Mouse (Mus musculus): ENCODE measurements at regions not wholly inside any gene's neighbourhood (a gene's known extent, or its start where the extent isn't known, plus 50 kb on each side); places are given as distances from the start of the nearest gene placed in this dataset.

GRCm38 (mm10) chr2:166258771-166259180 is 103.3 kb upstream of the Sulf2 start:
- ATAC-seq (replicated peaks in 1 of 2; ENCODE audit: insufficient read depth in 1 of 2, low FRiP score in 2 of 2, low TSS enrichment in 1 of 2, low read depth in 1 of 2, poor library complexity in 2 of 2, severe bottlenecking in 2 of 2), result no peak

GRCm38 (mm10) chr2:166257666-166258065 is 102.2 kb upstream of the Sulf2 start:
- no peak for ATAC-seq (replicated peaks in 1 of 2; ENCODE audit: insufficient read depth in 1 of 2, low FRiP score in 2 of 2, low TSS enrichment in 1 of 2, low read depth in 1 of 2, poor library complexity in 2 of 2, severe bottlenecking in 2 of 2)

- ATAC-seq (replicated peaks in 1 of 2; ENCODE audit: insufficient read depth in 1 of 2, low FRiP score in 2 of 2, low TSS enrichment in 1 of 2, low read depth in 1 of 2, poor library complexity in 2 of 2, severe bottlenecking in 2 of 2), result no peak
Measured at GRCm38 (mm10) chr2:166256193-166256592, 100.7 kb upstream of the Sulf2 start.

DNA sequence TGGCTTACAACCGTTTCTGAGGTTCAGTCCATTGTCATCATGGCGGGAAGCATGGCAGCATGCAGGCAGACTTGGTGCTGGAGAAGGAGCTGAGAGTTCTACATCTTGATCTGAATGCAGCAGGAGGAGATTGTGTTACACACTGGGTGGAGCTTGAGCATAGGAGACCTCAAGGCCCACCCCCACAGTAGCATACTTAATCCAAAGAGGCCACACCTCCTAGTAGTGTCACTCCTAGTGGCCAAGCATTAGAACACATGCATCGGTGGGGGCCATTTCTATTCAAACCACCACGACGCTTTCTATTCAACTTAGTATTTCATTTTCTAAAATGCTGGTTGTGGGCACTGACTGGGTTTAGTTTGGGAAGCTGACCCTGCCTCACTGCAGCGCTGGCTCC is 99.1 kb upstream of the Sulf2 start:
- ATAC-seq (replicated peaks in 1 of 2; ENCODE audit: insufficient read depth in 1 of 2, low FRiP score in 2 of 2, low TSS enrichment in 1 of 2, low read depth in 1 of 2, poor library complexity in 2 of 2, severe bottlenecking in 2 of 2), result no peak

- no peak for ATAC-seq (replicated peaks in 1 of 2; ENCODE audit: insufficient read depth in 1 of 2, low FRiP score in 2 of 2, low TSS enrichment in 1 of 2, low read depth in 1 of 2, poor library complexity in 2 of 2, severe bottlenecking in 2 of 2)
Measured at GRCm38 (mm10) chr2:166252107-166252506, 96.6 kb upstream of the Sulf2 start.

DNA sequence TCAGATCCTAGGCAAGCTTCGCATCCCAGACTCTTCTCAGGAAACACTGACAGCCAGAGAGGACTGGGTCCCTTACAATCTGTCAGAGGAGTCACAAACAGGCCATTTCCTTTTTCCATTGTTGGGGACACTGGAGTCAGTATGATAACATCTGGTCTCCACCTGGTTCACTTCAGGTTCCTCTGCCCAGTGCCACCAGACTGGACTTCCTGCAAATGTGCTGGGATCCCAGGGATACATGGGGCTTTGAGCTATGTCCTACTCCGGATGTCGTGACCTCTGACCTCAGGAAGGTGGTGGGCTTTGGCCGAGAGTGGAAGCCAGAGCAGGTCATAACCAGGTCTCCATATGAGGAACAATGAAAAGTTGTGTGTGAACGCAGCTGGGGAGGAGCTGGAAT is 96.0 kb upstream of the Sulf2 start:
- ATAC-seq (replicated peaks in 1 of 2; ENCODE audit: insufficient read depth in 1 of 2, low FRiP score in 2 of 2, low TSS enrichment in 1 of 2, low read depth in 1 of 2, poor library complexity in 2 of 2, severe bottlenecking in 2 of 2), result no peak

GRCm38 (mm10) chr2:166250571-166250970 is 95.1 kb upstream of the Sulf2 start:
- no peak for ATAC-seq (replicated peaks in 1 of 2; ENCODE audit: insufficient read depth in 1 of 2, low FRiP score in 2 of 2, low TSS enrichment in 1 of 2, low read depth in 1 of 2, poor library complexity in 2 of 2, severe bottlenecking in 2 of 2)

DNA sequence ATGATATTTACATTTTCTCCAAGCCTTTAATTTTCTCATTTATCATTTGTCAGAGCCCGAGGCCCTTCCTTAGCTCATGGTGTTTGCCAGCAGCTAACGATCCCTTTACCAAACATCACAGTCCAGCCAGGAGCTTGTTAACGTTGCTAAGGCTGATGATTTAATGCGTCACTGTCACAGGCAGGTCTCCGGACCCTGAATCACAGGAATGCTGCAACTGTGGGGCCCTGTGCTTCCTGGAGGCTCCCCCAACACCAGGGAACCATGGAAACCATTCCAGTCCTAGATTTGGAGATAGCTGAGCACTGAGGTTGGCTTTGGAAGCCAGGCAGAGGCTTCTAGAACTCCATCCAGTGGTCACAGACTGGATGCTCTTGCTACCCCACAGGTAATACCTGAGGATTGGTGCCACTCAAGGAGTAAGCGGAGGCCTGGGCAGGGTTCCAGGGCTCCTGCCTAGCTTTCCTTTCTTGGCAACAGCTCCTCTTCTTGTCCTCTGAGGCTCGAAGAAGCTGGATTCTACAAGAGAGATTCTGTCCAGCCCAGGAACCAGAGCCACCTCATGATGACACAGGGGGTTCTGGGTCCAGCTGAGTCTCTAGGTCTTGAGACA is 94.0 kb upstream of the Sulf2 start:
- ATAC-seq (replicated peaks in 1 of 2; ENCODE audit: insufficient read depth in 1 of 2, low FRiP score in 2 of 2, low TSS enrichment in 1 of 2, low read depth in 1 of 2, poor library complexity in 2 of 2, severe bottlenecking in 2 of 2), result no peak

- no peak for ATAC-seq (replicated peaks in 1 of 2; ENCODE audit: insufficient read depth in 1 of 2, low FRiP score in 2 of 2, low TSS enrichment in 1 of 2, low read depth in 1 of 2, poor library complexity in 2 of 2, severe bottlenecking in 2 of 2)
Measured at GRCm38 (mm10) chr2:166246401-166247189, 91.1 kb upstream of the Sulf2 start.

- ATAC-seq (replicated peaks in 1 of 2; ENCODE audit: insufficient read depth in 1 of 2, low FRiP score in 2 of 2, low TSS enrichment in 1 of 2, low read depth in 1 of 2, poor library complexity in 2 of 2, severe bottlenecking in 2 of 2), result no peak
Measured at GRCm38 (mm10) chr2:166245219-166245618, 89.8 kb upstream of the Sulf2 start.

DNA sequence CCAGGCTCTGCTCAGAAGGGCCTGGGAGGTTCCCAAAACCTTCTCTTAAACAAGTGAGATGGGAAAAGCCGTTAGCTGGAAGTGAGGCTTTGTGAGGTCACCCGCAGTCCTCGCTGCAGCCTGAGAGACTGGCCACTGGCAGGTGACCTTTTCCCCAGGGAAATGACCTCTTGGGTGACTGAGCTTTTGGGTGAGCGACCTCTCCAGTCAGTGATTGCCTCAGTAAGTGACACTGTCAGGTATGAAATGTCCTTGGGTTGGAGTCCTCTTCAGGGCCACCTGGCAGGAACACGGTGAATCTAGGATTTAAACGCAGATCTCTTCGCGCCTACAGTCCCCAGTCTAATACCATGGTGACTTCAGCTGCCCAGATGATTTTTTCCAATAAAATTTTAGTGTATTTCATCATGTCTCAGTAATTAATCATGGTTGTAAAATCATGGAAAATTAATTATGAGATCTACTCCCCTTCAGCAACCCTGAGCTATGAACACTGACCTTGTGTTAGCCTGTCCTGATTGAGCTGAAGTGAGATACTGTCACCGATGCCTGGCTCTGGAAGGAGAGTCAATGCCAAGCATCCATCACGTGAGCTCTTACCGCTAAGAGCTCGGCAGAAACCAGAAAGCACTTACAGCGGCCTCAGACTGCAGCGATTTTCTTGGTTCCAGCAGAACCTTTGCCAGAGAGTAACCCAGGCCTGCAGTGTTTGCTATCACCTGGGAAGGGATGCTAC is 87.5 kb upstream of the Sulf2 start:
- ATAC-seq (replicated peaks in 1 of 2; ENCODE audit: insufficient read depth in 1 of 2, low FRiP score in 2 of 2, low TSS enrichment in 1 of 2, low read depth in 1 of 2, poor library complexity in 2 of 2, severe bottlenecking in 2 of 2), result no peak

GRCm38 (mm10) chr2:166241310-166241709 is 85.8 kb upstream of the Sulf2 start:
- no peak for ATAC-seq (replicated peaks in 1 of 2; ENCODE audit: insufficient read depth in 1 of 2, low FRiP score in 2 of 2, low TSS enrichment in 1 of 2, low read depth in 1 of 2, poor library complexity in 2 of 2, severe bottlenecking in 2 of 2)

- no peak for ATAC-seq (replicated peaks in 1 of 2; ENCODE audit: insufficient read depth in 1 of 2, low FRiP score in 2 of 2, low TSS enrichment in 1 of 2, low read depth in 1 of 2, poor library complexity in 2 of 2, severe bottlenecking in 2 of 2)
Measured at GRCm38 (mm10) chr2:166240056-166240455, 84.6 kb upstream of the Sulf2 start.

GRCm38 (mm10) chr2:166237554-166238269 is 82.2 kb upstream of the Sulf2 start:
- no peak for ATAC-seq (replicated peaks in 1 of 2; ENCODE audit: insufficient read depth in 1 of 2, low FRiP score in 2 of 2, low TSS enrichment in 1 of 2, low read depth in 1 of 2, poor library complexity in 2 of 2, severe bottlenecking in 2 of 2)

GRCm38 (mm10) chr2:166236102-166236501 is 80.6 kb upstream of the Sulf2 start:
- no peak for ATAC-seq (replicated peaks in 1 of 2; ENCODE audit: insufficient read depth in 1 of 2, low FRiP score in 2 of 2, low TSS enrichment in 1 of 2, low read depth in 1 of 2, poor library complexity in 2 of 2, severe bottlenecking in 2 of 2)

DNA sequence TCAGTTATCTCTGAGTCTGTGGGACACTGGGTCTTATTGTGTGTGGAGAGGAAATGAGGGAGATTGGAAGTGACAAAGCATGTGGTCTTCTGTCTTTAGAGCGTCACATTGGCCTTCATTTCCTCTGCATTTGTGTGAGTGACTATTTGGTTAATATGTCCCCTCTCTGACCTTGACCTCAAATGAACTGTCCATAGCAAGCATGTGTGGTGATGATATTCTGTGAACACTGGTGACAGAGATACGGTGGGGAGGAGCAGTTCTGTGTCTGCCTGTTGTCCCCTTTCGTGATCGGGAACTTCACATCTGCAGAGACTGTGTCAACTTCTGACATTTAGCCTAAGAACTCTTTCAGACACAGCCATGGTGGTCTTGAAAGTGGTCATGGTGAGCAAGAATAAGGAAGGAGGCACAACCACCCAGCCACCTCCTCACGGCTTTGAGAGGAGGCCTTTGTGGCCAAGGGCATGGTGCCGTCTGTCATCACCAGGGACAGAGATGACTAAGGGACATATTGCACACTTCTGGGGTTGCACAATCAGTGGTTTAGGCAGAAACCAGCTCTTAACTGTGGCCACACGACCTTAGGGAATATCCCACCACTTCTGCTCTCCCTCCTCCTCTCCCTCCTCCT is 79.2 kb upstream of the Sulf2 start:
- ATAC-seq (replicated peaks in 1 of 2; ENCODE audit: insufficient read depth in 1 of 2, low FRiP score in 2 of 2, low TSS enrichment in 1 of 2, low read depth in 1 of 2, poor library complexity in 2 of 2, severe bottlenecking in 2 of 2), result peak; percentile 77 to 84

DNA sequence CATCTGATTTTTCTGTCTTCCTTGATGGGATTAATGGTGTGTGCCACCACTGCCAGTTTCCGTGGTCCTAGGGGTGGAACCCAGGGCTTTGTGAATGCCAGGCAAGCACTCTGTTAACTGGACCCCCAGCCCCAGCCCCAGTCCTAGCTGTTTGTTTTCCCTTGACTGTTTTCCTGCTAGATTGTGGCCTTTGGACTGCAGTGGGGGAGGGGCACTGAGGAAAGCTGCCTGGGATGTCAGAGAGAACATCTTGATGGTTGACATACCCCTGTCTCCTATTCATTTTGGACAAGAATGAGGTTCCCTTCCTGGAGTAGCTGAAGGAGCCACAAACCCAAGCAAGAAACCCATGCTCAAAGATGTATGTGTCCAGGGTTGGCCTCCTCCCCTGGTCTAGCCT is 77.8 kb upstream of the Sulf2 start:
- no peak for ATAC-seq (replicated peaks in 1 of 2; ENCODE audit: insufficient read depth in 1 of 2, low FRiP score in 2 of 2, low TSS enrichment in 1 of 2, low read depth in 1 of 2, poor library complexity in 2 of 2, severe bottlenecking in 2 of 2)
